Mouse (Mus musculus): ENCODE measurements around the gene Wwox.

Gene Wwox

DNA sequence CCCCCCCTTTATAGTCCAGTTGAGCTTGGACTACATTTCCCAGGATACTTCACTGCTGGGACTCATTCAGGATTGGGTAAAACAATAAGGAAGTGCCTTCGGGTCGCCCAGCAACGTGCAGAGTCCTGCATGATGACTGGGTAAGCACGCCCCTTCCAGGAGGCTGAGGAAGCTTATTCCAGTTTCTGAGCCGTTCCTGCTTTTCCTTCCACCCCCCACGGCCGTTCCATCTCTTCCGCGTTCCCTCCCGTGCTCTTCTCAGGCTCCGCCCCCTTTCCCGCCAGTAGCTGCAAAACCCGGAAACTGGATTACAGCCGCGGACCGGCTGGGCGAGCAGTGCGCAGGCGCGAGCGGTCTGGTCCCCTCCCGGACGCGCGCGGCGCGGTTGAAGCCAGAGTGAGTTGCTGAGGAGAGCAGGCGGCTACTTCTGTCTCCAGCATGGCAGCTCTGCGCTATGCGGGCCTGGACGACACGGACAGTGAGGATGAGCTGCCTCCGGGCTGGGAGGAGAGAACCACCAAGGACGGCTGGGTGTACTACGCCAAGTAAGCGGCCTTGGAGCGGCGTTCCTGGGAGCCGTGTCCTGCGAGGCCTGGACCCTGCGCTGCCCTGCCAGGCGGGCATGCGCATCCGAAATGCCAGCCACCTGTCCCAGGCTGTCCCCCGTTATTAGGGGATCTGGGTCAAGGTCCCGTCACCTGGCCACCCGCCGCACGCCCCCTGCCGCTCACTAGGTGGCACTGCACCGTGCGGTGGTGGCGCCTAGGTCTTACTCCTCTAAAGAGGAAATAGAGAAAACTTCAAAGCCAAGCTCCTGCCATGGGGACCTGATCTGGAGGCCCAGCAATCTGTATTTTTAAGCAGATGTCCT lies at the start of gene Wwox:
TSS of gene Wwox (plus strand) at position 322 of the 871 bp plus-strand sequence.
- DNase-seq (ENCODE audit: low spot score): peak; percentile 98

DNA sequence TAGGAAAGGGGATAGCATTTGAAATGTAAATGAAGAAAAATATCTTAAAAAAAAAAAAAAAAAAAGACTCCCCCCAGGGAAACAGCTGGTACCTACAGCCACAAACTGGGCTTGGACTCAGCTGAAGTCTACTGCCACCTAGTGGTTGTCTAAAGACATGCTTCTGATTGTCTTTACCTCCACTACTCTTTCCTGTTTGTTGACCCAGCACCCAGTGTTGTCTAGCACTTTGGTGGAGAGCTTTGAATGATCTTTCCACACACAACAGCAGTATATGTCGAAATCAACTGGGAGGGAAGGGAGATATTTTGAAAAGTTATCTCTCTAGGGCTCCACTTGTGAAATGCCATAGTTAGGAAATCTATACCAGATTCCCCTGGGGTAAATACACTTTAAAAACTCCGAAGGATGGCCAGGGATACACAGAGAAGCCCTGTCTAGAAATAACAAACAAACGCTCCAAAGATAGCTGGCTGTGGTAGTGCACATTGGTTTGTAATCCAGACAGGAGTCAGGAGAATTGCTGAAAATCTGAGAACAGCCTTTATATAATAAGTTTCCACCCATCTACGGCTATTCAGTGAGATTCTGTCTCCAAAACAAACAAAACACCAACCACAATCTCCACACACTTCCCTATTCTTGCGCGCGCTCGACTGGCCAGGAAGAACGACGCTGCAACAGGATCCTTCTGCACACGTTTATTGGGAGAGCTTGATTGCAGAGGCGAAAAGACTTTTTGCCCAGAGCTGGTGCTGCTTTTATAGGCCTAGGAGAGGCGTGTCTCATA lies 48.8 kb upstream of the Wwox start:
- DNase-seq (ENCODE audit: low spot score): no peak

DNA sequence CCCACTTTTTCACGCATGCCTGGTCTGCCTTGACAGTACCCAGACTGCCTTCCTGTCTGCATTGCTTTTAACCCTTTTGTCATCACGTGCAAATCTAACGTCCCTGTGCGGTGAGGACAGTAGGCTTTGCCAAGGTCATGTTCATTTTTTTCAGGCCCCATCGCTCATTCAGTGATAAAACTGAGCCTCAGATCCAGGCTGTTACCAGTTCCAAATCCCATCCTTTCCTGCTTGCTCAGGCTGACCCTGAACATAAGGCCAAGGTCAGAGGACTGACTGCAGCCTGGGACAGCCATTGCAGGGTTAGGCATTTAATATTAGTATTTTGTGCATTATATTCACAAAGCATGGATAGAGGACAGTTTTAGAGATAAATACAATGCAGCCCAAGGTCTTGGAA lies 41.1 kb upstream of the Wwox start:
- no peak for DNase-seq (ENCODE audit: low spot score)

DNA sequence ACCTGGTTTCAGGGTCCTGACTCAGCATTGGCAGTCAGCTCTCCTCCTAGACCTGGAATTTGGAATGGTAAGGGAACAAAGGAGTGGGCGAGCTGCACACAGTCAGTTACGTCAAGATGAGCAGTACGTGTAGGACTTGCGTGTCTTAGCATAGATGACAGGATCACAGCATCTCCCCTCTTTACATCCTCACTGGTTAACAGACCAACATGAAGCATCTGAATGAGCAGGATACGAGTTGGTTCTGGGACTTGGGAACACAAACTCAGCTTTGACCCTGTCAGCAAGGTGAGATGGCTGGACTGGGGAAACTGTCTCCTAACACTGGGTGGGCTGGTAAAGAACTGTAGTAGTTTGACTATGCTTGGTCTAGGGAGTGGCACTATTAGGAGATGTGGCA lies 40.2 kb upstream of the Wwox start:
- no peak for DNase-seq (ENCODE audit: low spot score)

DNA sequence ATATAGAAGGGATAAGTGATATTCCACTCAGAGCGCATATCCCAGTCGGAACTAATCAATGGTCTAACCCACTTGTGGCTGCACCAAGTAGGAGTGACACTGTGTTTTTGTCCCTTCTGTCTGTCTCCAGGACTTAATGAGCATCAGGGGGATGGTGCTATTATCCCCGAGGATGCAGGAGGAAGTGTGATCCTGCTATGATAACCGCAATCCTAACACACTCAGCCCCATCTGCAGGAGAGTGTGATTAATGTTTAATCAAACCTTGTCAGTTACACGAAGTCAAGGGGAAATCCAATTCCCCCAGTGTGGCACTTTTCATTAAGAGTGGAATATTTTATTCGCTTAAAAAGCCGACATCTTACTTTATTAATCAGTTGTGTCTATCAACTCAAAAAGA lies 37.8 kb upstream of the Wwox start:
- DNase-seq (ENCODE audit: low spot score): no peak

DNA sequence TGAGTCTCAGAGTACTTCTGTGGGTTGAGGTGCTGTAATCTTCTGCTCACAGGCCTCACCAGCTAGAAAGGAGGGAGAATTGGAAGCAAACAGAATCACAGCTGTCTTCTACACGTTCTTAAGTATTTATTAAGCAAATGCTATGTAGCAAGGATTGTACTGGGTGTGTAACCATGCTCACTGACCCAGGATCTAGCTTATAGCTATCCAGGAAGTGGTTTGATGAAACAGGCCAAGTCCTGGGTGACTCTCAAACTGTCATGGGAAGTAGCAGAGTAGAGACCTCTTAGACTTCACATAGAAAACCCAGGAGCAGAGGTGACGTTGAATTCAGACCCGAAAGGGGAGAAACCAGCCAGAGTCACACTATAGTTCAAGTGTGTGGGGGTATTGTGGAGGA lies 28.0 kb upstream of the Wwox start:
- no peak for DNase-seq (ENCODE audit: low spot score)

DNA sequence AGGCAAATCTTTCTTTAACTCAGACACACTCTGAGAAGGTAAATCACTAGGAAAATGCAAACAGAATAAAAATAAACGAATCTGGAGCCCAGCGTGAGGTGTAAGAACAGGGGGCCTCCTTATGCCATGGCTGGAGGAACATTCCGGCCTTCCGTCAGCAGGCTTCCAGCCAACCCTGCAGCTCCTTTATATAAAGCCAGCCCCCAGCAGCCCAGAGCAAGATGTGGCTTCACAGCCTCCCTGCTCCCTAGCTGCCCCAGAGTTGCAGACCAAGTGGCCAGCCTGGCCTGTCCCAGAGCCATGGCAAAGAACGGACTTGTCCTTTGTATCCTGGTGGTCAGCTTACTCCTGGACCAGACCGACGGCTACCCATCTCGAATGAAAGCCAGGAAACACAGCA lies 21.7 kb upstream of the Wwox start, which contains the start of gene Clec3a:
TSS of gene Clec3a (plus strand) at position 301 of the 400 bp plus-strand sequence.
- DNase-seq (ENCODE audit: low spot score): no peak

DNA sequence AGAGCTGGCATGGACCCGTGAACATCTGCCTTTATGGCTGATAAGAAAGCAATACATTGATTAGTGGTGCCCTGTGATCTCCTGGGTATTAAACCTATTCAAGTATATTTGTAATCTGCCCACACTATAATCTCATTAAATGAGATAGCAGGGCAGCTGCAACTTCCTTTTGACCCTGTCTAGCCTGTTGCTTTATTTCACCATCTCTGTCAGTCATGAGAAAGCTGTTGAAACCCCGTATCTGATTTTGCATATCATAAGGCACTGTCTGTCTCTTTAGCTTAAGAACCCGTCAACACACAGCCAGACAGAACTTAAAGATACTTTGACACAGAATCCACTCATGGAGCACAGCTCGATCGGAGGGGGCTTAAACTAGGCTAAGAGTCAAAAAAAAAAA lies 21.0 kb upstream of the Wwox start:
- DNase-seq (ENCODE audit: low spot score): no peak

DNA sequence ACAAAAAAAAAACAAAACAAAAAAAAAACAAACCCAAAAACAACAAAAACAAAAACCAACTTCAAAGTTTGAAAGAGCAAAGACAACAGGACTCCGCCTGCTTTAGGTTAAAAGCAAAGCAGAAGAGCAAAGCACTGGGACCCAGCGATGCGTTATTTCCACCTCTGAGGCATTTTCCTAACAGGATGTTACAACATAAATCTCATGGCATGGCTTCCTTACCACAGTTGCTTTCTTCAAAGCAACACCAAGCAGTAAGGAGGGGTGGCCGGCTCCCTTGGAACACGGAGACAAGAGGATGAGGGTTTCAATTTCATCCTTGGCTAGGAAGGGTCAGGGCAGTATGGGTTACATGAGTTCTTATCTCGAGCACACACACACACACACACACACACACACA lies 20.6 kb upstream of the Wwox start:
- DNase-seq (ENCODE audit: low spot score): no peak

DNA sequence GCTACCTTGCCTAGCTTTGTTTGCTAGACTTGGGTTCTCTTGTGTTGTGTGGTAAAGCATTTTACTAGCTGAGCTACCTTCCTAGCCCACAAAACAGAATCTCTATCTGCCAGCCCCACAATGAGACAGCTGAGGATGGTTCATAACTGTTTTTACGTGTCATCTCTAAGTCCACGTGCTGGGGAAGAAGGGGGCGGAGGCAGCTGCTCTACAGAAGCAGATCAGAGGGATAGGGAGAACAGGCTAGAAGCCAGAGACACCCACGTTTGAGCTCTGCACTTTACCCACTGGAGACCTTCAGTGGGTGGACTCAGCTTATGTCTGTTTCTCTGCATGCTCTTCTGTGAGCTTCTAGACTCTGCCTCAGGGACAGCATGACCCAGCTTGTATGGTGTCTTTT lies 17.9 kb upstream of the Wwox start:
- no peak for DNase-seq (ENCODE audit: low spot score)

DNA sequence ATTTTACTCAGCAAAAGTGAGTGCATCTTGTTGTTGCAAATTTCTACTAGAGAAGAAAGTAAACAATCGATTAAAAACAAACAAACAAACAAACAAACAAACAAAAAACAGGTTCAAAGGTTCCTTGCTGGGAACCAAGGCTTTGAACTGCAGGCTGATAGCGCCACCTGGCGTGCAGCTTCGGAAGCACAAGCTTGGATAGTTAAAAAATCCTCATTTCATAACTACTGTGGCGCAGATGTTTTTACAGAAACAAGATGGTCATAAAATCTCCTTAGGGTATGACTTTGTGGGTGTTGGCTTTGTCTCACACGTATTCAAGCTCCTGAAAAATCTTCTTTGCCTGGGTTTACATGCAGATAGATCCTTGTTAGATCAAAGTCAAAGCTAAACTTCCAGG lies 1.2 kb upstream of the Wwox start:
- no peak for DNase-seq (ENCODE audit: low spot score)

DNA sequence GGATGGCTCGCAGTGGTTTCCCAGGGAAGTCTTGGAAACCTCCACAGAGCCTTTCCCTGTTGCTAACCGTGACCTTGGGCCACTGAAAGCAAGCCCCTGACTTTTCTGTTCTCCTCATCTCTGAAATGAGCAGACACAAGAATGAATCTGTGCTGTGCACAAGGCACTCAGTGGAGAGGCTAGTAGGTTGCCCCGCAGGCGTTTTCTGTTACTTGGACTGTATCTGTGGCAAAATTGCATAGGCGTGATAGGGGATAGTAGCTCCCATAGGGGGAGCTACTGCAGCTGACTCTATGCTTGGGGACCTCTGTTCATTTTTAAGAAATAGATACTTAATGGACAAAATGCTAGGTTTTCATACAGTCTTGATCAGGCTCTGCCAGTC lies 742 bp downstream of the Wwox start:
- DNase-seq (ENCODE audit: low spot score): no peak

DNA sequence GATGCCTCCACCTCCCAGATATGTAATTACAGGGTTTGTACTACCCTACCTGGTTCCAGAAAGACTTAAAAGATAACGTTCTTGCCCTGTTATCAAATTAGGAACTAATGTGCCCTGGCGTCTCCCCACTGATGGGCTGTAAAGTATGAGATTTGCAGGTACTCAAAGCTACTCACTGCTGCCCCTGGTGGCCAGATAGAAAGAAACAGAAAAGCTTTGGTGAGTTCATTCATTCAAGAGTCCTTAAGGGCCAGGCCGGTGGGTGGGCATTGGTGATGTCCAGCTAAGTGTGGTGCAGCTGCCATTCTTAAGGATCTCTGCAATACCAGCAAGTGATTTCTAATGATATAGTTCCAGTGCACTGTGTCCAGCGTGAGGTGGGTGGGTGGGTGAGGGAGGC lies 2.2 kb downstream of the Wwox start:
- DNase-seq (ENCODE audit: low spot score): no peak

DNA sequence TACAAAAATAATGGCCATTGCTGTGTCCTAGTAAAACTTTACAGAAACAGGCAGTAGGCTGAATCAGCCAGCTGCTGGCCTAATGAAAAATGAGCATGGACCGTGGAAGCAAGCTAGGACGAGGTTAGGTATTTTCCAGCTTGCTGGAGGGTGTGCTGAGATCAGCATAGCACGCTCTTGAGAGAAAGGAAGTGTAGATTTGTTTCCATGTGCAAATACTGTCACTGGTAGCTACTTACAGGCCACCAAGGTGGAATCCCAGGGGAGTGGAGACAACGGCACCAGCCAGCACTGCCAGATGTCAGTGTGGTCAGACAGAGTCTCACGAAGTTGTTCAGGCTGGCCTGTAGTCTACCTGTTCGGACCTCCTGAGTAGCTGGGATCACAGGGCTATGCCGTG lies 7.4 kb downstream of the Wwox start:
- no peak for DNase-seq (ENCODE audit: low spot score)

DNA sequence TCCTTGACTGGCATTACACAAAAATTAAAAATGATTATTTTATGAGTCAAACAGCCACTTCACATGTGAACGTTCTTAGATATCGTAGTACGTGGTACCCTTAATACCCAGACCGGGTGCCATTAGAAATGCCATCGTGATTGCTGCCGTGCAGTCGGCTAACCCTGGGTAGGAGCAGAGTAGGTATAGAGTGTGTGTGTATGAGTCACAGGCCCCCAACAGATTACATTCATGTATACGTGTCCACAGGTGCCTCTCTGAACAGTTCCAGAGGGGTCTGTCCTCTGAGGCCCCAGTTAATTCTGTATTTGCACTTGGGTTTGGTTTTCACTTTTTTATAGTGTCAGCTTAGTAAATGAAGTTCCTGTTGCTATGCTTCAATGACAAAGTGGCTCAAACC lies 12.8 kb downstream of the Wwox start:
- DNase-seq (ENCODE audit: low spot score): no peak

DNA sequence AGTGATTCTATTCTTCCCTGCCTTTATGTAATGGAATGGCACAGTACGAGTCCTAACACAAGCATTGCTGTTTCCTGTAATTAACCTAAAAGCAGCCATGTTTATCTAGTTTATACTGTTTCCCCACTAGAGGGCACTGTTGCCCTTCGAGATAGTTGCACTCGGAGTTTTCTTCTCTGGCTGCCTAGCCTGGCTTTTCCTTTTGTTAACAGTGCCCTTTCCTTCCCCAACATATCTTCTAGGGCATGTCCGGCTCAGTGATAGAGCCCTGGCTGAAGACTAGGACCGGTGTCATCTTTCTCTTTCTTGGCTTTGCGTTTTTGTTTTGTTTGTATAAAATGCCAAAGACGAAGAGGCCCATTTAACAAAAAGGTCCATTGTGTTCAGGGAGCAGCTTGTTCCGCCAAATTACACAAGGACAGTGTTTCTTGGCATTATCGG lies 13.3 kb downstream of the Wwox start:
- DNase-seq (ENCODE audit: low spot score): peak; percentile 31

DNA sequence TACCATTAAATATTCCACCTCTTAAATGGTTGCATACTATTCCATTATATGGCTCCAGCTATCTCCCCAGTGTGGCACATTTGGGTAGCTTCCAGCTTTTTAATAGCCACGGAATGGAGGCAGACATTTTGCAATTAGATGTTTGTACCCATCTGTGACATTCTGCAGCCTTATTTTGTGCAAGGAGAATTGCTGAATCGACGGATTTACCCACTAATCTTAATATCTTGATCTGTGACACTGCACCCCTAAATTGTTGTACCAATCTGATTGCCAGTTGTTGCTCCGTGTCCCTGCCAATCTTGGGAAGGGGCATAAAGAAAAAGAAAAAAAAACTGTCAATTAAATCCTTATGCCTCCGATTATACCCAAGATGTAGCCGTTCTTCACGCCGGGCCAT lies 15.8 kb downstream of the Wwox start:
- DNase-seq (ENCODE audit: low spot score): no peak

DNA sequence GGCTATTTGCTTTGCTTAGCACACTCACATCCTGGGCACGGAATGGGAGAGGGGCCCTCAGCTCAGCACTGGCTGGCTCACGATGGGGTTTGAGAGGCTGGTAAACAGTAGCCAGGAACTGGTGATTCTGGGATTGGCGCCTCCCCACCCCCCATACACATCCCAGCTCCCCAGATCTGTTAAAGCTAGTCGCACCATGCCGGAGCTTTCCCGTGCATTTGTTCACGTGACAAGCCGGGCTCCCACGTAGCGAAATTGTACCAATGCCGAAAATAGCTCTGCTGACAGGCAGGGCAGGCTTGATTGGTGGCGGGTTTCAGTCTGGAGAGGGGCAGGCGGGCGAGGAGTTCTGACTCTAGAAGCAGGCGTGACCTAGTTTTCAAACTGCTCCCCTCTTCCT lies 16.5 kb downstream of the Wwox start:
- no peak for DNase-seq (ENCODE audit: low spot score)

DNA sequence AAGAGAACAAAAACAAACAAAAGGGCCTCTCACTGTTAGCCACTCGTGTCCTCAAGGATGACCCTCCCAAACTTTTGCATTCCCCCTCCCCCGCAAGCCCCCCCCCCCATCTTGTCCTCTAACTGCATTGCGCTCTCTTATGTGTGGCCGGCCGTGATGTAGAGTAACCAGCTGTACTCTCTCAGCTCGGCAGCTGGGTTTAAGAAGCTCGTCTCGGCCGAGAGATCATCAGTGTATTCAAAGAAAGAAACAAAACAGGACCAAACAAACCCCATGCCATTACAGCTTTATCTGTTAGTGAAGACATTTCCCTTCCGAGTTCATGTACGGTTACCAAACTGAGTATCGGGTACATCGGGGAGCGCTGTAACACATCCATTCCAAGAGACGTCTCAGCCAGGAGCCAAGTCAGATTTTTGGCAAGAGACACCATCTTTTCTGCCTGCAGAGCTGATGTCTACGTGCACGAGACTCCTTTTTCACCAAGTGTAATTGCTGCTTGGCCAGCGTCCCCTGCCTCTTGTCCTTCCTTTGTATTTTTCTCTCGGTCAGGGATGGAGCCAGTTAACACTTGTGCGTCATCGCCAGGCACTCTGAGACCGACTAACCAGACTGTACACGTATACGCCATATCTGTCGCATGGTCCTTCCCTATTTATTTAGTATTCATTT lies 18.8 kb downstream of the Wwox start:
- peak; percentile 27 for DNase-seq (ENCODE audit: low spot score)

DNA sequence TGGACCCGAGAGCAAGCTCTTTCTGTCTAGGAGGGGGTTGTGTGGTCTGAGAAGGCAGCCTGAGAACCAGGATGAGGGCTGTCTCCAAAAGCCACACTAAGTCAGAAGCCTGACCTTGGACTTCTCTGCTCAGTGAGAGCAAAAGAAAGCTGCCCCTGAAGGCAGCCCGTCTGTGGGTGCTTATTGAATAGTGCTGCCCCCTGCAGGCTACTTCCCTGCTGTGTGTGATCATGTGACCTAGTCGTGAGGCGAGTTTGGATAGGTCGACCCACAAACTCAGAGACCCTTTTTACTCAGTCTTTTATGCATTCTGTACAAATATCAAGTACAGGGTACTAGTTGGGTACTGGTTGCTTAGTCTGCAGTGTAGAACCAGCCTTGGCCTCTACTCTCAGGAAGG lies 21.1 kb downstream of the Wwox start:
- no peak for DNase-seq (ENCODE audit: low spot score)

DNA sequence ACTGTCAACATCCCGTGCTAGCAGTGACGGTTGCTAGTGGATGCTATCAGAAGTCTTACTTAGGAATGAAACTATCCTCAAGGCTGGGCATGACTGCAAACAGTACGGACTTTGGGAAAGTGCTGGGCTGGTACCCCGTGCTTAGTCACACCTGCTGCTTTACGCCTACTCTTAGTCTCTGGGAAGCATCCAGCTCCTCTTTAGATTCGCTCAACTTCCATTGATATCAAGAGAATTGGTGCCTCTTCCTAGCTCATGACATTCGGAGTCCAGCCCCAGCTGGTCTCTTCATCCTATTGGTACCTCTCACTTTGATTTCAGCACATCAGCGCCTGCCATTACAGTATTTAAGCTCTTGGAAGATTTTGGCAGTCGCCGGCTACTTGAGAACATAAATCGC lies 23.1 kb downstream of the Wwox start:
- DNase-seq (ENCODE audit: low spot score): no peak

DNA sequence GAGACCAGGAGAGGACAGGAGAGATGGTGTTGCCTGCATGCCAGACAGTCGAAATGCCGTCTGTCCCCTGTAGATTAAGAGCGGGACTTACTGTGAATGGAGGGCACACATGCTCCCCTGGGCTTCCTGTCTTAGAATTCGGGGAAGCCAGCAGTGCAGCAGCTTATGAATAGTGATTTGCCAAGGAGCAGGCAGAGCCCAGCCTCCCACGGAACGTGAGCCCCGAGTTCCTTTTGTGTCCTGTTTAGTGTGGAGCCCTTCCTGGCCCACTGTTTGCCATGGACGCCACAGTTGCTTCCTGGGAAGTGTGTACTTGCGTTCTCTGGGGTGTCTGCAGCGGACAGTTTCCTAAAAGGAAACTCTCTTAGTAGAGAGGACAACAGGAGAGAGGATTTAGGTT lies 23.9 kb downstream of the Wwox start:
- DNase-seq (ENCODE audit: low spot score): no peak

Measured in ovary, adult 18-20 months (tissue).